Mouse (Mus musculus): ENCODE data around the gene Gcnt1. TPM values are rescaled to one million over a fixed set of nuclear protein-coding genes. Genes with fewer than 3 reads are reported as not detected.

The Gcnt1 gene
- polyA plus RNA-seq, 1 experiment = 0.96 TPM

DNA sequence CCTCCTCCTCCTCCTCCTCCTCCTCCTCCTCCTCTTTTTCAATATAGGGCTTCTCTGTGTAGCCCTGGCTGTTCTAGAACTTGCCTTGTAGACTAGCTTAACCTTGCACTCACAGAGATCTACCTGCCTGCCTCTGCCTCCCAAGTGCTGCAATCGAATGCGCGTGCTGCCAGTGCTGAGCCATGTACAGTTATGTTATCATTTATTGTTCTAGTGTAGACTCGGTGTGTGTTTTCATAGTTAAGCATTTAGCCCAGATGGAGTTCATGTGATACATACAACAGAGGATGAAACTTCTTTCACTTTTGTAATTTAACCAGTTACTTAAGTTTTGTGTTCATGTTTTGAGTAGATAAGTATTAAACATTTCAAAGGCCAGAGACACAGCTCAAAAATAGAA lies 12.4 kb upstream of the Gcnt1 start:
- no peak for TF ChIP-seq GATA1 (IDR thresholded peaks at IDR 0.05; ENCODE audit: low read length)

DNA sequence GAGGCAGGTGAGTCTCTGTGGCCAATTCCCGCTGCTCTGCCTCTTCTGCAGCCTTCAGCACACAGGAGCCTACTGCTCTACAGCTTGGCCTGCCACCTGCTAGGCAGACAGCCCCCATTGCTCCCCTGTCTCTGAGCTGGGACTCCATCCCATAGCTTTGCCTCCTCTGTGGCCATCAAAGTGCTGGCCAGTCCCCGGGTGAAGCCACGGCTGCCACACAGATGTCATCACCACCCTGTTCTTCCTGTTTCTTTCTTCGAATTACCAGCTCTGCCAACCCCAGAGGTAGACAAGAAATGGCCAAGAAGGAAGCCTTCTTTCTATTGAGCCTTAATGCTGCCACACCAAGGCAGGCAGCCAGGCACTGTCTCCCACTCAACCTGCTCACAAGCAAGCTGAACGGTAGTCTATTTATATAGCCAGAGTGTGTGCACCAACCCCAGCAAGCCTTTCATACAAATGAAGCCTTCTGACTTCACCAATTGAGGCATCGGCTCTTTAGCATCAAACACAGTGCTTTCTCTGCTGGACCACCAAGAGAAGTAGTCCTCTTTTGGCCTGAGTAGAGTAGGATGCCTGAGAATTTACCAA lies 10.3 kb upstream of the Gcnt1 start:
- TF ChIP-seq GATA1 (IDR thresholded peaks at IDR 0.05; ENCODE audit: low read length) = no peak

DNA sequence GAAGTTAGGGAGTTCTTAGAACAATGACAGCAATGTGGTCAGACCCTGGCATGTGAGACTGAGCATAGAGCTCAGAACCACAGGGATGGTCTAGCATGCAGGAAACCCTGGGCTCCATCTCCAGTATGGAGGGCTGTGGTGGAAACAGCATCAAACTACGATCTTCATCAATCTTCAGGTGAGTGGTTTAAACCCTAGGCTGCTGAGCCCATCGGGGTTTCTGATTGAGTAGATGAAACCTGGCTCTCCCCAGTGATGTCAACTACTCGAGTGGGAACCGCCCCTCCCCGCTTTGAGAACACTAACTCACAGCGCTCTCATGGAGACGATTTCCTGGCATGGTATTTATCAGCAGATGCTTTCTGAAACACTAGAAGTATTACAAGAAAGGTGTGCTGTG lies 7.9 kb upstream of the Gcnt1 start:
- no peak for TF ChIP-seq GATA1 (IDR thresholded peaks at IDR 0.05; ENCODE audit: low read length)

DNA sequence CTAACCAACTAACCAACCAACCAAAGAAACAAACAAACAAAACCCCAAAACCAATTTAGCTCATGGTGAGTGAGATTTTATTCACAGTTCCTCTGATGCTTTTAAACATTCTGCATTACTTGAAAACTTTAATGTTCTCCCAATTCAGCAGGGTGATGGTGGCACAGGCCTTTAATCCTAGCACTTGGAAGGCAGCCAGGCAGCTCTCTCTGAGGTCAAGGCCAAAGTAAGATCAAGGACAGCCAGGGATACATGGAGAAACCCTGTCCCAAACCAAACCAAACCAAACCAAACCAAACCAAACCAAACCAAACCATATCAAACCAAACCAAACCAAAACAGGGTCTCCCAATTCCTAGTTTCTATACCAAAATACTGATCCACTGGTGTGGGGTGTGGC lies 6.2 kb upstream of the Gcnt1 start:
- TF ChIP-seq GATA1 (IDR thresholded peaks at IDR 0.05; ENCODE audit: low read length) = no peak

DNA sequence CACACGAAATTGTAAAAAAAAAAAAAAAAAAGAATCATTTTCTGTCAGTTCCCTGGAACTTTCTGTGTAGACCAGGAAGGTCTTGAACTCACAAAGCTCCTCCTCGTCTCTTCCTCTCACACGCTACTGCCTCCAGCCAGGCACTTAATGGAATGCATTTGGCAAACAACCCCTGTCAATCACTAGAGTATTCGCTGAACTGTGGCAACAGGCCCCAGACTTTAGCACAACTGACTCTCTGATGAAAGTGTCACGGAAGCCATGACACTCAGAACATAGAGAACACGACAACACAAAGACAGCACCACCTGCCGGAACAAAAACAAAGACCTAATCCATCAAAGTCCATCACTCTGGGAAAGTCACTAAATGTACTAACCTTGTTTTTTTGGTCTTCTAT lies 3.1 kb downstream of the Gcnt1 start:
- TF ChIP-seq GATA1 (IDR thresholded peaks at IDR 0.05; ENCODE audit: low read length) = no peak

DNA sequence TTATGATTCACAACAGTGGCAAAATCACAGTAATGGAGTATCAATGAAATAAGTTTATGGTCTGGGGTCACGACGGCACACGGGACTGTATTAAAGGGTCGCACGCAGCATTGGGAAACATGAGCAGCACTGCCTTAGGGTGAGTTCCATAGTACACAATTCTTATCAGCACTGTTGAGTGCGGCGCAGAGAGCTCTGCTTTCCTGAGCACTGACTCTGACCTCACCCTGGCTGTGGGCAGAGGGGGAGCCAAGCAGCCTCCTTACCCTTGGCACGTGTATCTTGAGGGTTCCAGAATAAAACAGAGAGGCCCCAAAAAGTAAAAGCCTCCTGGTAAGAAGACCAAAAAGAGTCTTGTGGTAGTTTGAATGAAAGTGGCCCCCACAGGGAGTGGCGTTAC lies 4.1 kb downstream of the Gcnt1 start:
- TF ChIP-seq GATA1 (IDR thresholded peaks at IDR 0.05; ENCODE audit: low read length) = no peak

DNA sequence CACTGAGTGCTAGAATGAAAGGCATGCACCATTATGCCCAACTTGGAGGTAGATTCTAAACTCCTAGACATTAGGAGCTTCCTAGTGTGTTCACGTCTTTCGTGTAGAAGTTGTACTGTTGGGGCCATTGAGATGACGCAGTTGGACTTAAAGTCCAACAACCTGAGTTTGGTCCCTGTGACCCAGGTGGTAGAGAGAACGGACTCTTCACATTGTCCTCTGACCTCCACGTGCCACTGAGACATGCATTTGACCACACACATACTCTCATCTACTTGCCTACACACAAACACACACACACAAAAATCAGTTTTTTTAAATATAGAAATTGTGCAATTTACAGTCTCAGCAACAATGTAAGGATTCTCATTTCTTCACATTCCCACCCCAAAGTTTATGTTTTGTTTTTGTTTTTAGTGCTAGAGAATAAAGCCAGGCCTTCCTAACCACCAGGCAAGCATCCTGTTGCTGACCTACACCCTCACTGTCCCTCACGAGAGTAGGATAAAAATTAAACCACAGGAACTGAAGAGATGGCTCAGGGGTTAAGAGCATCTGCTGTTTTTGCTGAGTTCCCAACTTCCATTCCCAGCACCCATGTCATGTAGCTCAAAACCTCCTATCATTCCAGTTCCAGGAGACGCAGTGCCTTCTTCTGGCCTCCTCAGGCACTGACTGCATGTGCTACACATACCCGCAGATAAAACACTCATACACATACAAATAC lies 6.1 kb downstream of the Gcnt1 start:
- TF ChIP-seq GATA1 (IDR thresholded peaks at IDR 0.05; ENCODE audit: low read length) = no peak

DNA sequence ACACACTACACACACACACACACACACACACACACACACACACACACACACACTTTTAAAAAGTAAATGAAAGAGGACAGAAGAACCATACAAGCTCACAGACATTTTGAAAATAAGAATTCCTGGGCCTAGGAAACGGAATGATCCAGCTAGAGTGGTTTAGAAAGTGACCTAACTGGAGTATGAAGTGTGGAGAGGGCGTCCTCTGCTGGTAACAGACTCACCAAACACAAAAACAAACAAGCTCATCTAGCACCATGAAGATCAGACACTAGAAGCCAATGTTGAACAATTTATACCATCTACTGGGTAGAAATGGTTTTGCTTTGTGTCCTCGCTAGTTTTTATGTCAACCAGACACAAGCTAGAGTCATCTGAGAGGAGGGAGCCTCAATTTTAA lies 7.9 kb downstream of the Gcnt1 start:
- TF ChIP-seq GATA1 (IDR thresholded peaks at IDR 0.05; ENCODE audit: low read length) = no peak

DNA sequence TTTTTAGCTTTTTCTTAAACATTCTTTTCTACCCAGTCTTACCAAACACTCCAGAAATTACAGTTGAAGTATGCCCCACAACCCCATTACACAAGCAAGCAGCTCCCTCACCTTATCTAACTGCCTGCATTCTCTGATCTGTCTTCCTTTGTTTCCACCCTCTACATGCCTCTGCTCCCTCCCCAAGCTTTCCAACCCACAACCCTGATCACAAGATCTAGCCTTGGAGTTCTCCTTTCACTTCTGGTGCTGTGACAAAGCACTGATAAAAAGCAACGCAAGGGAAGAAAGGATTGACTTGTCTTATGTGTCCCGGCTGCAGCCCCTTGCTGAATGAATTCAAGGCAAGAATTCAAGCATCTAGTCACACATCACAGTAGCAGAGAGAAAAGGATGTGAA lies 11.5 kb downstream of the Gcnt1 start:
- TF ChIP-seq GATA1 (IDR thresholded peaks at IDR 0.05; ENCODE audit: low read length) = peak; percentile 77

DNA sequence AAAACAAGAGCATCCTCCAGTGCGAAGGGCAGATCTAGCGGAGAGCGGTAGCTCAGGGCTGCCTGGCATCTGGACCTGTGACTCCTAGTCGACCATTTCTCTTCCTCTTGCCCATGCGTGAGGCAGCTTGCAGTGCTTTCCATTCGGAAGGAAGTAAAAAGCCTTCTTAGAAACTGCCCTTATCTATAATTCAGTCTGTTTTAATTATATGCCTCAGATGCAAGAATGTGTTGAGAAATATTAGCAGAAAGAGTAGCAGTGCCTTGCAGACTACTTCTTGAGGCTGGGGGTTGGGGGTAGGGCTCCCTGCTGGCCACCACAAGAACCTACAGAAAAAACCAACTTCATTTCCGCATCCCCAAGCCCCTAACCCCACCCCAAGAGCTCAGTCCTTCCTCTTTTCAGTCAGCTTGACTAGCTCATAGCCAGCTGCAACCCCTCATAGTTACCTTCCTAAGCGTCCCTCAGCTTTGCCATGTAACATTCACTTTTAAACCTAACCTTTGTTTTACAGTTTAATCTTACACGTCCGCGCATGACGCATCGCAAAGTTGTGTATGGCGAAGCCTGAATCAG lies 13.2 kb downstream of the Gcnt1 start:
- no peak for TF ChIP-seq GATA1 (IDR thresholded peaks at IDR 0.05; ENCODE audit: low read length)

DNA sequence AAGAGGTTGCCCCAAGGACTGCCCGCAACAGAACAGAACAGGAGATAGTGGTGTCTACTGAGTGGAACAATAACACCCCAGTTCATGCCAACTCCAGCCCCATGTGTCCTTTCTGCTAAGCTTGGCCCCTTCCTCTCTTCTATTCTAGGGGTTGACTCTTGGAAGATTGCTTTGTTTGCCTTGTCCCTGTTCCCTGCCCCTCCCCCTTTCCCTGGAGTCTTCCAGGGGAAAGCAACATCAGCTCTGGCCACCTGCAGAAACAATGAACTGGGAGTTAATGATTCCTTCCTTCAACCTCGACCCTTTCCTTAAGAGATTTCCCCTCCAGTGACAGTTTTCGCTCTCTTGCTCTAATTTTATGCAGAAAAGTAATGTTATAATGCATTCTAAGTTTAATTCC lies 15.3 kb downstream of the Gcnt1 start:
- TF ChIP-seq GATA1 (IDR thresholded peaks at IDR 0.05; ENCODE audit: low read length) = no peak

DNA sequence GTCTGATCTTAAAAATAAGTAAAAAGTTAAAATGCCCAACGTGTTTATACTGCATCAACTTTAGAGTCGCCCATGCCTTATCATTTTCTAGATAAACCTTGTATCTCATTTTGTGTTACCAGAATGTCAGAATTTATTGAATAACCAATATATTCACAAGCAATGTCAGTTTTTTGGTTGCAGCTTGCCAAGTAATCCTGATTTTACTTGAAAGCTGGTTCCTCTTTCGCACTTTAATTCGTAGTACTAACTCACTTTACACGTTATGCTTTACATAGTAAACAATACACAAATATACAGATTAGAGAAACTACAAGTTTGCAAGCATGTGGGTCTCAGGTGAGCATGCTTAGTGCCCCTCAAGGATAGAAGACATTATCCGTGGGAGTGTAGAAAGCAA lies 15.7 kb downstream of the Gcnt1 start:
- TF ChIP-seq GATA1 (IDR thresholded peaks at IDR 0.05; ENCODE audit: low read length) = no peak

DNA sequence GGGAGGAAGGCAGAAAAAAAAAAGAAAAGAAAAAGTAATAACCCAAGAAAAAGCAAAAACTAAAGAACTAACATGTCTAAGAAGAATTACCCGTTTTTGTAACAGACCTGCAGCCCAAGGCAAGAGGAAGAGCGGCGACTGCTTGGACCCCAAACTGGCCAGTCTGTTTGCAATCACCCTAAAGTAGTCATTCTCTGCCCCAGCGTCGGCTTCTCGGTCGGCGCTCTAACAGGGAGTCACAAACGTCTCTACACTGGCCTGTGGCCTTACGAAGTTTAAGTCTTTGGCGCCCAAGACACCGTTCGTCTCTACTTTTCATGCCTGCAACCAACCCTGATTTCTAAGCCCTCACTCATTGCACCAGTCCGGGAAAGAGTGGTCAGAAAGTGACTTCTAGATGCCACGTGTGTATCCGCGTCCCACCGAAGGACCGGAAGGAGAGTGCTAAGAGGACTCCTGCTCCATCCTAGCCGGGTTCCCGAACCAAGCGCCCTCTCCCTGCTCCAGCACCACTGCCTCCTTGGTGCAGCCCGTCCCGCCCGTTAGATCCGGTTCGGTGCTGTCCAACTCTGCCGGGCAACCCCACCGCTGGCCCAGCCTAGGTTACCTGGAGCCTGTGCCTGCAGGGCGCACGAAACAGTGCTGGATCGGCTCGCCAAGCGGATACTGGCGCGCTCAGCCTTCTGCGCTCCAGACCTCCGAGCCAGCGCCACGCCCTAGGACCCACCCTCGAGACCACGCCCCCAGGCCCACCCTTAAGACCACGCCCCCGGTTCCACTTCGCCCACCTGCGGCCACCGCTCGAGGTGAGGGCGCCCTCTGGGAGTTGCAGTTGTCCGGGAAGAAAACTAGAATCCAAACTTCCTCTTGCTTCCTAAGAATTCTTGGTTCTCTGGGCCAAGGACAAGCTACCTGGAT lies 16.4 kb downstream of the Gcnt1 start:
- no peak for TF ChIP-seq GATA1 (IDR thresholded peaks at IDR 0.05; ENCODE audit: low read length)

DNA sequence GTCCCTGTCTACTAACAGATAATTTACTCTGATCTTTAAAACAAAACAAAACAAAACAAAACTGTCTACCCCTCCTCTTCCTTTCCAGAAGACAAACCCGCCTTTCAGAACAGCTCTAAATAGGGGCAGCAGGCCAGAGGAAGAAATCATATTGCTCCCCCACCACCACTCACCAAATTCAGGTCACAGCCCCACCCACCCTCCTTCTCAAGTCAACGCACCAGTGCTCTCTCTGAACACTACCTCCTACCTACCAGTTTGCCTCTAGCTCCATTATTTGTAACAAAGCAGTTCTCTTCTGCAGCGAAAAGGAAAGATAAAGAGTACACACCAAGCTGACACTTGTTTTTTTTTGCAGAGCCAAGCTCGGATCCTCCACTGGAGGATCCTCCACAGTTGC lies 17.3 kb downstream of the Gcnt1 start:
- no peak for TF ChIP-seq GATA1 (IDR thresholded peaks at IDR 0.05; ENCODE audit: low read length)

DNA sequence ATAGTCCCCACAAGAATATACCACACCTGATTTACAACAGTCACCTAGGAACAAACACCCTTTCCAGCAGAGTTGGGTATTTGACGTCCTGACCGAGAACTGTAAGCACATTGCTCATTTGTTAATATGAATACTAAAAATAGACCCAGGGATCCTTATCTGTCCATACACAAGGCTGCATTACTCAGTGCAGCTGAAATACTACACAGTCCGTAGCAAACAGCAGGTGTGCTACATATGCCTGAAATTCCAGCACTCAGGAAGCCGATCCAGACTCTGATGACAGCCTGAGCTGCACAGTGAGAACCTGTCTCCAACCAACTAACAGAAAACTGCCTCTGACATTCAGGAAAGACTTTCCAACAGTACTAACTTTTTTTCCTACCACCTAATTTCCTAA lies 17.8 kb downstream of the Gcnt1 start:
- TF ChIP-seq GATA1 (IDR thresholded peaks at IDR 0.05; ENCODE audit: low read length) = no peak

DNA sequence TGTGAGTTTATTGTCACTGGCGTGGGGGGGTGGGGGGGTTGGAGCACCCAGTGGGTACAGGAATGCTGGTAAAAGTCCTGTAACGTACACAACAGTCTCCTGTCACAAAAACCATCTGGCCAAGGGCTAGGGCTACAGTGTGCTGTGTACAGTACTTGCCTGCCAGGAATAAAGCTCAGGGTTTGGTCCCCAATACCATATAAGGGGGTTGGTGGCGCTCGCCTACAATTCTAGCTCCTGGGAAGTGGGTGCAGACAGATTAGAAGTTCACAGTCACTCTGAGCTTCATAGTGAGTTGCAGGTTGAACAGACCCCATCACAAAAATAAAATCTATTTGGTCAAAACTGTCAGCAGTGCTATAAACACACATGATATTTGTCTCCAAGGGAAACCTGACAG lies 18.3 kb downstream of the Gcnt1 start:
- no peak for TF ChIP-seq GATA1 (IDR thresholded peaks at IDR 0.05; ENCODE audit: low read length)
